Comparison of ENCODE assay signal across 9 mouse cellular contexts in the genomic region with DNA sequence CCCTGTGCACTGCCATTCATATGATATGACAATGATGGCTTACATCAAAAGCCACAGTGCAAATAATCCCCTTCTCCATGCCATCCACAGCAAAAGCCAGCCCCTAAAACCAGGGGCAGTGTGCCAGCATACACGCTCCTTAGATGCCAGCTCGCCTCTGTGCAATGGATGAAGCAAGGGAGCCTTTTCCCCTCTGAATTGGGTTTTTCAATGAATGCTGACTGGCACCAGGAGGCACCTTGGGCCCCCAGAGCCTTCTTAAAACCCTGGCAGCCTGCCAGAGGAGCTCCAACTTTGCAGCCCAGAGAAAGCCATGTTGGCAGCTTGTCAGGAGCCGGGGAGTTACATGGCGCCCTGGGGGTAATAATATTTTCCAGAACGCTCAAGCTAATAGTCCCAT.
DNase-seq lines count a peak whose midpoint lies in the region; ATAC-seq and TF ChIP-seq lines count a peak whose summit lies in the region.
"Had no signal": no experiment of that assay in that cellular context is flagged by ENCODE, and none has a peak within 500 bp of the region (broad histone marks: within the 10 kb centered on the region; RNA-seq: fewer than 3 reads in every experiment).

No protein-coding gene starts in this region.

- peak overlapping the region; percentile 72 for H3K27ac ChIP-seq in layer of hippocampus, adult 2 months
- H3K27ac ChIP-seq in forebrain, embryonic 13.5 days: peak overlapping the region; percentile 81
- H3K27ac ChIP-seq in midbrain, embryonic 12.5 days (replicated peaks): peak overlapping the region; percentile 46; the same call in 1 of the 2 replicates
- H3K27ac ChIP-seq: limb, embryonic 15.5 days had no signal

- DNase-seq in layer of hippocampus, adult 2 months (ENCODE audit: low spot score in 2 of 2): peak in 1 of 2 experiments; percentile 36
- no peak for DNase-seq in layer of hippocampus, adult 9-11 months
- DNase-seq in adrenal gland, postnatal 14 days: peak; percentile 80
- DNase-seq in lung, postnatal 36 days: no peak
- no peak for DNase-seq in spleen, postnatal 10 days (ENCODE audit: low spot score in 2 of 2)

- H3K4me1 ChIP-seq in forebrain, embryonic 13.5 days: peaks cover 90% of the 10 kb centered on the region
- peaks cover 76% of the 10 kb centered on the region for H3K4me1 ChIP-seq in midbrain, embryonic 12.5 days

- H3K9me3 ChIP-seq in forebrain, embryonic 13.5 days (replicated peaks): no peaks in the 10 kb centered on the region
- H3K9me3 ChIP-seq in midbrain, embryonic 12.5 days: no peaks in the 10 kb centered on the region
- H3K9me3 ChIP-seq: limb, embryonic 15.5 days had no signal

- H3K27me3 ChIP-seq in forebrain, embryonic 13.5 days: no peaks in the 10 kb centered on the region
- no peaks in the 10 kb centered on the region; the same call in 1 of the 2 replicates for H3K27me3 ChIP-seq in midbrain, embryonic 12.5 days
- H3K27me3 ChIP-seq: limb, embryonic 15.5 days had no signal

- H3K9ac ChIP-seq in forebrain, embryonic 13.5 days: peak overlapping the region; percentile 34; the same call in 1 of the 2 replicates
- no peak overlapping the region for H3K9ac ChIP-seq in midbrain, embryonic 12.5 days (replicated peaks)
- H3K9ac ChIP-seq: limb, embryonic 15.5 days had no signal

- H3K4me2 ChIP-seq in forebrain, embryonic 13.5 days: peak overlapping the region; percentile 46
- no peak overlapping the region for H3K4me2 ChIP-seq in midbrain, embryonic 12.5 days (replicated peaks)
- H3K4me2 ChIP-seq: limb, embryonic 15.5 days had no signal

- no peak overlapping the region for H3K4me3 ChIP-seq in layer of hippocampus, adult 2 months
- no peak overlapping the region for H3K4me3 ChIP-seq in forebrain, embryonic 13.5 days
- no peak overlapping the region for H3K4me3 ChIP-seq in midbrain, embryonic 12.5 days
- H3K4me3 ChIP-seq: limb, embryonic 15.5 days had no signal

- WGBS in forebrain, embryonic 13.5 days: 19% methylated on average over 5 of the region's 5 CpGs
- WGBS in midbrain, embryonic 12.5 days: 49% methylated on average over 5 of the region's 5 CpGs

- H3K36me3 ChIP-seq in forebrain, embryonic 13.5 days (ENCODE audit: poor library complexity, severe bottlenecking): no peaks in the 10 kb centered on the region
- H3K36me3 ChIP-seq in midbrain, embryonic 12.5 days: no peaks in the 10 kb centered on the region
- H3K36me3 ChIP-seq: limb, embryonic 15.5 days had no signal

- no peak for TF ChIP-seq CTCF in layer of hippocampus, adult 2 months (conservative IDR thresholded peaks at IDR 0.05)

- peak; percentile 76 for ATAC-seq in forebrain, embryonic 13.5 days
- peak; percentile 80 for ATAC-seq in midbrain, embryonic 12.5 days (ENCODE audit: low FRiP score, low read depth)
- no peak for ATAC-seq in CD4-positive, CD25-positive, alpha-beta regulatory T cell, adult 4 months
